Mouse (Mus musculus): ENCODE measurements at regions not wholly inside any gene's neighbourhood (a gene's known extent, or its start where the extent isn't known, plus 50 kb on each side); places are given as distances from the start of the nearest gene placed in this dataset.
A peak's percentile ranks its signal among the peaks of the same experiment; 100 is the strongest.

GRCm38 (mm10) chr11:82668026-82668425, 96.1 kb downstream of the Cct6b start:
- peak; percentile 47 to 49 for DNase-seq

GRCm38 (mm10) chr11:82664076-82664475, 100.0 kb downstream of the Cct6b start:
- DNase-seq = no peak

- no peak for DNase-seq
Observed at GRCm38 (mm10) chr11:82662086-82662485, 102.0 kb downstream of the Cct6b start.

- no peak for DNase-seq
Observed at GRCm38 (mm10) chr11:82651751-82652150, 112.4 kb downstream of the Cct6b start.

- no peak for DNase-seq
Observed at GRCm38 (mm10) chr11:82638513-82638912, 125.6 kb downstream of the Cct6b start.

GRCm38 (mm10) chr11:82632191-82632590, 131.9 kb downstream of the Cct6b start:
- peak in 1 of 2 experiments; percentile 12 for DNase-seq

- DNase-seq = no peak
Observed at GRCm38 (mm10) chr11:82631387-82631786, 132.7 kb downstream of the Cct6b start.

GRCm38 (mm10) chr11:82626501-82627111, 137.5 kb downstream of the Cct6b start:
- DNase-seq = no peak

- DNase-seq = no peak
Observed at GRCm38 (mm10) chr11:82621061-82621460, 143.1 kb downstream of the Cct6b start.

- DNase-seq = no peak
Observed at GRCm38 (mm10) chr11:82619418-82619817, 144.7 kb downstream of the Cct6b start.

GRCm38 (mm10) chr11:82618457-82618856, 145.7 kb downstream of the Cct6b start:
- no peak for DNase-seq

GRCm38 (mm10) chr11:82616856-82617255, 147.3 kb downstream of the Cct6b start:
- no peak for DNase-seq

GRCm38 (mm10) chr11:82614356-82614755, 149.8 kb downstream of the Cct6b start:
- no peak for DNase-seq

GRCm38 (mm10) chr11:82613503-82613902, 150.6 kb downstream of the Cct6b start:
- DNase-seq = peak; percentile 59 to 72

GRCm38 (mm10) chr11:82612026-82612425, 152.1 kb downstream of the Cct6b start:
- no peak for DNase-seq

- DNase-seq = no peak
Observed at GRCm38 (mm10) chr11:82608963-82609362, 155.2 kb downstream of the Cct6b start.

GRCm38 (mm10) chr11:82607661-82608060, 156.5 kb downstream of the Cct6b start:
- DNase-seq = no peak

GRCm38 (mm10) chr11:82604251-82604835, 159.8 kb downstream of the Cct6b start:
- no peak for DNase-seq

GRCm38 (mm10) chr11:82602818-82603217, 161.3 kb downstream of the Cct6b start:
- no peak for DNase-seq

- DNase-seq = no peak
Observed at GRCm38 (mm10) chr11:82602250-82602649, 161.9 kb downstream of the Cct6b start.

GRCm38 (mm10) chr11:82600151-82600550, 164.0 kb downstream of the Cct6b start:
- DNase-seq = no peak

GRCm38 (mm10) chr11:82597757-82598156, 166.4 kb downstream of the Cct6b start:
- no peak for DNase-seq

- no peak for DNase-seq
Observed at GRCm38 (mm10) chr11:82596801-82597200, 167.3 kb downstream of the Cct6b start.

GRCm38 (mm10) chr11:82589761-82590160, 174.4 kb downstream of the Cct6b start:
- DNase-seq = no peak

- no peak for DNase-seq
Observed at GRCm38 (mm10) chr11:82588744-82589143, 175.4 kb downstream of the Cct6b start.
